Mouse (Mus musculus): ENCODE measurements around the gene 4930556J24Rik. TPM values are rescaled to one million over a fixed set of nuclear protein-coding genes. Genes with fewer than 3 reads are reported as not detected.

The 4930556J24Rik gene
- polyA plus RNA-seq, 1 experiment from 2014 or later = 0.31 TPM

DNA sequence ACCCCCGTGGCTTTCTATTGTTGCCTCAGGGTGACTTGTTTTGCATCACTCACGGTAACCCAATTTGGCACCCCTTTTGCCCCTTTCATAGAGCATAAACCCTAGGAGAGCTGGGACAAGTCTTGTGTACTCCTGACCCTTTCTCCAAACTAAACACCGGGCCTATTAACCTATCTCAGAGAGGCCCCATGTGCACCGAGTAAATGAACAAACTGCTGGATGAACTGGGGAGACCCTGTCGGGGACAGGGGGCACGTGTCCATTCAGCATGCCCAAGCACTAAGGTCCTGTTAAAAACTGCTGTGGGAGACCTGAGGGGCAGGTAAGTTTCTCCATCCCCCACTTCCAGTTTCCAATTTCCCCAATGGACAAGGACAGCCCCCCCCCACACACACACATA lies 45.6 kb downstream of the 4930556J24Rik start:
- ATAC-seq (ENCODE audit: low FRiP score, low TSS enrichment) = peak; percentile 24; the same call in 1 of the 2 replicates
- WGBS = 32% methylated on average over 6 of the region's 6 CpGs
- H3K4me1 ChIP-seq (ENCODE audit: insufficient read depth, low read length) = peaks cover 14% of the 10 kb centered on the region
- no peaks in the 10 kb centered on the region for H3K9me3 ChIP-seq (ENCODE audit: low read length)
- H3K9ac ChIP-seq (replicated peaks; ENCODE audit: low read length) = peak overlapping the region; percentile 58
- peaks cover 3% of the 10 kb centered on the region; the same call in 1 of the 2 replicates for H3K36me3 ChIP-seq (ENCODE audit: insufficient read depth, low read length)
- H3K27ac ChIP-seq (ENCODE audit: low read length) = peak overlapping the region; percentile 48; the same call in 1 of the 2 replicates
- H3K4me3 ChIP-seq (ENCODE audit: low read length) = peak overlapping the region; percentile 55
- H3K27me3 ChIP-seq (ENCODE audit: insufficient read depth, low read length) = no peaks in the 10 kb centered on the region
- H3K4me2 ChIP-seq (replicated peaks; ENCODE audit: low read depth, low read length) = peak overlapping the region; percentile 68

GRCm38 (mm10) chr11:3930019-3930418 lies 46.6 kb downstream of the 4930556J24Rik start:
- WGBS = 69% methylated on average over 4 of the region's 4 CpGs
- Histone ChIP-seq H3K36me3 (ENCODE audit: insufficient read depth, low read length) (peaks cover 7% of the 10 kb centered on the region; the same call in 1 of the 2 replicates), H3K4me1 (ENCODE audit: insufficient read depth, low read length) (peaks cover 14% of the 10 kb centered on the region), H3K27ac (ENCODE audit: low read length) (no peak overlapping the region), H3K4me2 (replicated peaks; ENCODE audit: low read depth, low read length) (peak overlapping the region; percentile 68), H3K27me3 (ENCODE audit: insufficient read depth, low read length) (no peaks in the 10 kb centered on the region), H3K4me3 (ENCODE audit: low read length) (0 out of 2 replicates have a peak overlapping the region, but pooled peaks have one; percentile 7), H3K9ac (replicated peaks; ENCODE audit: low read length) (no peak overlapping the region), H3K9me3 (ENCODE audit: low read length) (no peaks in the 10 kb centered on the region)
- no peak for ATAC-seq (ENCODE audit: low FRiP score, low TSS enrichment)

GRCm38 (mm10) chr11:3925916-3926315 lies 50.7 kb downstream of the 4930556J24Rik start:
- H3K4me1 ChIP-seq (ENCODE audit: insufficient read depth, low read length) = peaks cover 4% of the 10 kb centered on the region
- peaks cover 30% of the 10 kb centered on the region for H3K36me3 ChIP-seq (ENCODE audit: insufficient read depth, low read length)
- no peak overlapping the region for H3K4me3 ChIP-seq (ENCODE audit: low read length)
- WGBS = 92% methylated on average over 10 of the region's 10 CpGs
- H3K4me2 ChIP-seq (replicated peaks; ENCODE audit: low read depth, low read length) = no peak overlapping the region
- H3K27me3 ChIP-seq (ENCODE audit: insufficient read depth, low read length) = no peaks in the 10 kb centered on the region
- no peak overlapping the region for H3K9ac ChIP-seq (replicated peaks; ENCODE audit: low read length)
- ATAC-seq (ENCODE audit: low FRiP score, low TSS enrichment) = no peak
- no peaks in the 10 kb centered on the region for H3K9me3 ChIP-seq (ENCODE audit: low read length)
- no peak overlapping the region for H3K27ac ChIP-seq (ENCODE audit: low read length)

DNA sequence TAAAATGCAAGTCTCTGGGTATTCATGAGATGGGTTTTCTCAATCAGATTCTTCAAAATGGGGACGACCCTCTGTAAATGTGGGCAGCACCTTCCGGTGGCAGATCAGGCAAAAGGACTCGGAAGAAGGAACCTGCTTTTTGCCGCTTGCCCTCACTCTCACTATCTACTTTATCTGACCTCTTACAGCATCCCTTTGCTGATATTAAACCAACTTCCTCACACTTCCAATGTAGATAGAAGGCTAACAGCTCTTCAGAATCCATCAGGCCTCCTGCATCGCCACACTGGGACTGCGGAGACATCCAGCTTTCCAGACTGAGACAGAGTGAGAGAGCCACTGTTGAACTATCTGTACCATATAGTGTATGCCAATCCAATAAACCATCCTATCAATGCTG lies 53.8 kb downstream of the 4930556J24Rik start:
- Histone ChIP-seq H3K9me3 (ENCODE audit: low read length) (no peaks in the 10 kb centered on the region), H3K4me3 (ENCODE audit: low read length) (no peak overlapping the region), H3K9ac (replicated peaks; ENCODE audit: low read length) (no peak overlapping the region), H3K36me3 (ENCODE audit: insufficient read depth, low read length) (peaks cover 30% of the 10 kb centered on the region), H3K4me1 (ENCODE audit: insufficient read depth, low read length) (no peaks in the 10 kb centered on the region; the same call in 1 of the 2 replicates), H3K4me2 (replicated peaks; ENCODE audit: low read depth, low read length) (no peak overlapping the region), H3K27ac (ENCODE audit: low read length) (no peak overlapping the region), H3K27me3 (ENCODE audit: insufficient read depth, low read length) (no peaks in the 10 kb centered on the region)
- ATAC-seq (ENCODE audit: low FRiP score, low TSS enrichment) = no peak
- WGBS = 93% methylated on average over 6 of the region's 6 CpGs

- Histone ChIP-seq H3K4me3 (ENCODE audit: low read length) (no peak overlapping the region), H3K9me3 (ENCODE audit: low read length) (no peaks in the 10 kb centered on the region), H3K9ac (replicated peaks; ENCODE audit: low read length) (no peak overlapping the region), H3K36me3 (ENCODE audit: insufficient read depth, low read length) (peaks cover 30% of the 10 kb centered on the region), H3K27ac (ENCODE audit: low read length) (no peak overlapping the region), H3K4me1 (ENCODE audit: insufficient read depth, low read length) (no peaks in the 10 kb centered on the region; the same call in 1 of the 2 replicates), H3K4me2 (replicated peaks; ENCODE audit: low read depth, low read length) (no peak overlapping the region), H3K27me3 (ENCODE audit: insufficient read depth, low read length) (no peaks in the 10 kb centered on the region)
- ATAC-seq (ENCODE audit: low FRiP score, low TSS enrichment) = no peak
- WGBS = 95% methylated on average over 9 of the region's 9 CpGs
Observed at GRCm38 (mm10) chr11:3922115-3922514, 54.5 kb downstream of the 4930556J24Rik start.

- 31% methylated on average over 8 of the region's 8 CpGs for whole genome bisulfite sequencing
Observed at GRCm38 (mm10) chr11:3921281-3921850, 55.2 kb downstream of the 4930556J24Rik start.

DNA sequence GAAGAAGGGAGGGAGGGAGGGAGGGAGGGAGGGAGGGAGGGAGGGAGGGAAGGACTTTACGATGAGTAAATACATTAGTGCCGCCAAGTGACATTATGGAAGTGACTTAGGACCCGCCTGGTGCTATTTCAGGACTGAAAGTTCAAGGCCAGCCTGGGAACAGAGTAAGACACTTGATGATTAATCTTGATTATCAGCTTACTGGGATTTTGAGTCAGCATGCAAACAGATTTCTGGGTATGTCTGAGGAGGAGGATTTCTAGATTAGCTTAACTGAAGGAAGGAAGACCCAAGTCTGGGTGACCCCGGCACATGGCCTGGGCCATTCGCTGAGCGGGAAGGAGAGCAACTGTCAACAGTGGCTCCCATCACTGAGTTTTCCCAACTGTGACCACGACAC lies 56.1 kb downstream of the 4930556J24Rik start:
- Histone ChIP-seq H3K36me3 (ENCODE audit: insufficient read depth, low read length) (peaks cover 23% of the 10 kb centered on the region), H3K9me3 (ENCODE audit: low read length) (no peaks in the 10 kb centered on the region), H3K9ac (replicated peaks; ENCODE audit: low read length) (no peak overlapping the region), H3K4me3 (ENCODE audit: low read length) (no peak overlapping the region), H3K4me2 (replicated peaks; ENCODE audit: low read depth, low read length) (no peak overlapping the region), H3K27me3 (ENCODE audit: insufficient read depth, low read length) (no peaks in the 10 kb centered on the region; the same call in 1 of the 2 replicates), H3K4me1 (ENCODE audit: insufficient read depth, low read length) (no peaks in the 10 kb centered on the region; the same call in 1 of the 2 replicates), H3K27ac (ENCODE audit: low read length) (no peak overlapping the region)
- WGBS = 74% methylated on average over 7 of the region's 7 CpGs
- no peak for ATAC-seq (ENCODE audit: low FRiP score, low TSS enrichment)

More at GRCm38 (mm10) chr11:3921281-3921850, 55.2 kb downstream of the 4930556J24Rik start:
- H3K27ac ChIP-seq (ENCODE audit: low read length) = no peak overlapping the region
- H3K27me3 ChIP-seq (ENCODE audit: insufficient read depth, low read length) = no peaks in the 10 kb centered on the region
- no peak for ATAC-seq (ENCODE audit: low FRiP score, low TSS enrichment)
- no peaks in the 10 kb centered on the region; the same call in 1 of the 2 replicates for H3K4me1 ChIP-seq (ENCODE audit: insufficient read depth, low read length)
- no peak overlapping the region for H3K4me2 ChIP-seq (replicated peaks; ENCODE audit: low read depth, low read length)
- no peak overlapping the region for H3K4me3 ChIP-seq (ENCODE audit: low read length)
- H3K9ac ChIP-seq (replicated peaks; ENCODE audit: low read length) = no peak overlapping the region
- peaks cover 30% of the 10 kb centered on the region for H3K36me3 ChIP-seq (ENCODE audit: insufficient read depth, low read length)
- no peaks in the 10 kb centered on the region for H3K9me3 ChIP-seq (ENCODE audit: low read length)

DNA sequence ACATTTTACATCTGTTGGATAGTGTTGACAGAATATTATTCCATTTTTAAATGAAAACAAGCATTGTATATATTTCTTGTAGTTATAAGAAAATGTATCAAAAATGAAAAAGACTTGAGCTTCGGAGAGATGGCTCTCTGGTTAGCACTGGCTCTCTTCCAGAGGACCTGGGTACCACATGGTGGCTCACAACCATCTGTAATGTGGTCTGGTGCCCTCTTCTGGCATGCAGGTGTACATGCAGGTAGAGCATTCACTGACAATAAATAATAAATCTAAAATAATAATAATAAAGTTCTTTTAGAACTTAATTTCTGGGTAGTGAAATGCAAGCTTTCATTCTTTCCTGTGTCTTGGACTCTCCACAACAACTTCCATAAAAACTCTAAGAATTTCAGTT lies 57.8 kb downstream of the 4930556J24Rik start:
- no peaks in the 10 kb centered on the region; the same call in 1 of the 2 replicates for H3K27me3 ChIP-seq (ENCODE audit: insufficient read depth, low read length)
- no peak overlapping the region for H3K4me3 ChIP-seq (ENCODE audit: low read length)
- no peak overlapping the region for H3K27ac ChIP-seq (ENCODE audit: low read length)
- no peak for ATAC-seq (ENCODE audit: low FRiP score, low TSS enrichment)
- H3K36me3 ChIP-seq (ENCODE audit: insufficient read depth, low read length) = peaks cover 12% of the 10 kb centered on the region
- WGBS = 75% methylated on average over 1 of the region's 1 CpGs
- H3K9me3 ChIP-seq (ENCODE audit: low read length) = no peaks in the 10 kb centered on the region
- peaks cover 6% of the 10 kb centered on the region for H3K4me1 ChIP-seq (ENCODE audit: insufficient read depth, low read length)
- no peak overlapping the region for H3K9ac ChIP-seq (replicated peaks; ENCODE audit: low read length)
- no peak overlapping the region for H3K4me2 ChIP-seq (replicated peaks; ENCODE audit: low read depth, low read length)

- Histone ChIP-seq H3K4me1 (ENCODE audit: insufficient read depth, low read length) (peaks cover 29% of the 10 kb centered on the region), H3K9me3 (ENCODE audit: low read length) (no peaks in the 10 kb centered on the region), H3K4me2 (replicated peaks; ENCODE audit: low read depth, low read length) (peak within 1 kb of the TSS; percentile 95), H3K9ac (replicated peaks; ENCODE audit: low read length) (peak within 1 kb of the TSS; percentile 71), H3K27ac (ENCODE audit: low read length) (peak within 1 kb of the TSS; percentile 47), H3K27me3 (ENCODE audit: insufficient read depth, low read length) (no peaks in the 10 kb centered on the region; the same call in 1 of the 2 replicates), H3K4me3 (ENCODE audit: low read length) (peak within 1 kb of the TSS; percentile 60), H3K36me3 (ENCODE audit: insufficient read depth, low read length) (no peaks in the 10 kb centered on the region)
- ATAC-seq (ENCODE audit: low FRiP score, low TSS enrichment) = peak; percentile 62
- WGBS = under 1% methylated on average over 28 of the region's 28 CpGs
Observed at GRCm38 (mm10) chr11:3914109-3914840, 62.3 kb downstream of the 4930556J24Rik start, which contains the start of gene Slc35e4. Slc35e4 (minus strand) TSS chr11:3914664.

All from kidney, embryonic 16.5 days (tissue).